Mouse (Mus musculus) CH12.LX (cell line): ENCODE results near the gene Gcm2.

Experiments
- BHLHE40 ChIP-seq: IDR thresholded peaks from 2 replicates; pipeline ENCODE4 v1.6.1; 2011; ENCODE audit warnings: mild to moderate bottlenecking, low read depth, low read length, improper control_type of control experiment
- CHD2 ChIP-seq: IDR thresholded peaks from 2 replicates; pipeline ENCODE4 v1.6.1; 2011; ENCODE audit warnings: low read length, improper control_type of control experiment
- CTCF ChIP-seq, 2 experiments: IDR thresholded peaks in 1 of 2; conservative IDR thresholded peaks in 1 of 2; 2 replicates each; pipeline ENCODE4 v1.5.1; 2011 to 2012; ENCODE audit warnings: low read depth in 2 of 2, low read length in 2 of 2, improper control_type of control experiment in 1 of 2, inconsistent platforms in 1 of 2, mild to moderate bottlenecking in 1 of 2, moderate library complexity in 1 of 2
- ELF1 ChIP-seq: IDR thresholded peaks from 2 replicates; pipeline ENCODE4 v1.6.1; 2014; ENCODE audit warnings: low read depth, mild to moderate bottlenecking, inconsistent platforms, low read length, improper control_type of control experiment
- EP300 ChIP-seq: IDR thresholded peaks from 2 replicates; pipeline ENCODE4 v1.6.1; 2011; ENCODE audit warnings: low read length, improper control_type of control experiment
- GABPA ChIP-seq: IDR thresholded peaks from 2 replicates; pipeline ENCODE4 v1.6.1; 2012; ENCODE audit warnings: low read depth, low read length, improper control_type of control experiment, inconsistent platforms; ENCODE audit not compliant: insufficient replicate concordance
- JUN ChIP-seq: IDR thresholded peaks from 2 replicates; pipeline ENCODE4 v1.6.1; 2011; ENCODE audit warnings: low read depth, mild to moderate bottlenecking, low read length, improper control_type of control experiment, moderate library complexity; ENCODE audit not compliant: insufficient read depth
- POLR2A ChIP-seq: IDR thresholded peaks from 2 replicates; pipeline ENCODE4 v1.6.1; 2011; ENCODE audit warnings: low read depth, mild to moderate bottlenecking, improper control_type of control experiment, low read length
- POLR2AphosphoS2 ChIP-seq: IDR thresholded peaks from 2 replicates; pipeline ENCODE4 v1.6.1; 2011; ENCODE audit warnings: low read depth, low read length, improper control_type of control experiment
- RAD21 ChIP-seq: IDR thresholded peaks from 2 replicates; pipeline ENCODE4 v1.6.1; 2011; ENCODE audit warnings: low read depth, mild to moderate bottlenecking, low read length, improper control_type of control experiment, moderate library complexity
- USF1 ChIP-seq: IDR thresholded peaks from 2 replicates; pipeline ENCODE4 v1.6.1; 2014; ENCODE audit warnings: low read depth, mild to moderate bottlenecking, inconsistent platforms, low read length, improper control_type of control experiment
- USF2 ChIP-seq: conservative IDR thresholded peaks from 2 replicates; pipeline ENCODE4 v1.6.1; 2011; ENCODE audit warnings: low read depth, low read length, improper control_type of control experiment
- ZKSCAN1 ChIP-seq: IDR thresholded peaks from 2 replicates; pipeline ENCODE4 v1.6.1; 2012; ENCODE audit warnings: low read depth, inconsistent platforms, low read length, improper control_type of control experiment, borderline replicate concordance

DNA sequence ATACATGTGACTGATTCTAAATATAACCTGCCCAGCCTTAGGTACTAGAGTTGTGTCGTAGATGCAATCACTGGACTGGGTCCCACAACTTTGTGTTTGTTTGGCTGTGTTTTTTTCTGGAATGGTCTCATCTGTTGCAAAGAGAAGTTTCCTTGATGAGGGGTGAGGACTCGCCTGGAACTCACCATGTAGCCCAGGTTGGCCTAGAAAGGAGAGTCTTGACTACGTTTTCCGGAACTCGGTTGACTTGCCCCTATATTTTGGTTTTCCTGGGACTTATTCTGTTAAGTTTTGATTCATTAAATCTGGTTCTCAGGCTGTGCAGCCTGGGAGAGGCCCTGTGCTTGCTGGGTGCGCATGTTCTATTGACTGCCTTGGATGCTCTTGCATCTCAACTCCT lies 30.1 kb downstream of the Gcm2 start:
- TF ChIP-seq CHD2 (no peak), EP300 (no peak), POLR2A (no peak), CTCF (conservative IDR thresholded peaks at IDR 0.05 in 1 of 2, IDR thresholded peaks at IDR 0.05 in 1 of 2; ENCODE audit: low read depth in 2 of 2, low read length in 2 of 2) (no peak), BHLHE40 (no peak), POLR2AphosphoS2 (no peak), GABPA (no peak), ELF1 (no peak), USF2 (no peak), USF1 (no peak), JUN (no peak), RAD21 (no peak), ZKSCAN1 (no peak)
